Mouse (Mus musculus): Measurements from ENCODE around the gene Rapgef4.

DNA sequence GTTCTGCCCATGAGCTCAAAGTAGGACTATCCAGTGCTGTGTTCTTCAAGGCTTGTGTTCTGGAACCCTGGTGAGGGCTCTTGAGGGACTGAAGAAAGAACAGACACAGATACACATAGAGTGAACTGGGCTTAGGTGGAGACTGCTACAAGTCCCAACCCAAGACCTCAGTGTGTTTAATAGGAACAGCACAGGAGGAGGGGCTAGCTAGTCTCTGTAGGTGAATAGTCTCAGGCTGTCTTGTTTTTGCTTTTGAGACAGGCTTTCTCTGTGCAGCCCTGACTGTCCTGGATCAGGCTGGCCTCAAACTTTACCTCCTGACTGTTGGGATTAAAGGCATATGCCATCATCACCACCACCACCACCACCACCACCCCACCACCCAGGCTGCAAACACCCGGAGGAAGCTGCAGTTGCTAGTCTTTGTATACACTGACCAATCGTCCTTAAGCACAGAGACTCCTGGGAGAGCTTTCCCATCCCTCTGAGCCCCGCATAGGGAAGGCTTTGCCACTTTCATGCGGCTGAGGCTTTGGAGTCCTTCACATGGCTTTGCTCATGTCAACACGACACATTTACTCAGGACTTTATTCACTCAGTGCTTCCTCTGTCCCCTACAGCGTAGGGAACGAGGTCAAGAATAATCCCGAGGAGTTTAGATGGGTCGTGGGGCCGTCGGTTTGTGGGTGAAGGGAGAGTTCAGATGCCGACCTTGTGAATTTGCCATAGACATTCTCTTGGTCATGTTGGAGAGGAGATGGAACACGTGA is 22.9 kb downstream of the Rapgef4 start:
- TF ChIP-seq CTCF (IDR thresholded peaks at IDR 0.05; ENCODE audit: borderline replicate concordance, insufficient read depth, low read depth, low read length), result no peak
- TF ChIP-seq POLR2A (IDR thresholded peaks at IDR 0.05; ENCODE audit: borderline replicate concordance, insufficient read depth, low read length), result no peak
